Mouse (Mus musculus) kidney, adult 2 months (tissue): ENCODE measurements around the gene Tmx2.

Source experiments
- CTCF ChIP-seq: fragments of 200-500 bp; conservative IDR thresholded peaks from 2 replicates; pipeline ENCODE4 v1.5.1; 2011; ENCODE audit warnings: low read depth, mild to moderate bottlenecking, control low read depth, low read length, moderate library complexity, mixed read lengths; ENCODE audit not compliant: insufficient read depth, insufficient read length
- POLR2A ChIP-seq: fragments of 200-500 bp; IDR thresholded peaks from one replicate; pipeline ENCODE4 v1.6.1; 2011; ENCODE audit warnings: low read depth, low read length, control low read depth

DNA sequence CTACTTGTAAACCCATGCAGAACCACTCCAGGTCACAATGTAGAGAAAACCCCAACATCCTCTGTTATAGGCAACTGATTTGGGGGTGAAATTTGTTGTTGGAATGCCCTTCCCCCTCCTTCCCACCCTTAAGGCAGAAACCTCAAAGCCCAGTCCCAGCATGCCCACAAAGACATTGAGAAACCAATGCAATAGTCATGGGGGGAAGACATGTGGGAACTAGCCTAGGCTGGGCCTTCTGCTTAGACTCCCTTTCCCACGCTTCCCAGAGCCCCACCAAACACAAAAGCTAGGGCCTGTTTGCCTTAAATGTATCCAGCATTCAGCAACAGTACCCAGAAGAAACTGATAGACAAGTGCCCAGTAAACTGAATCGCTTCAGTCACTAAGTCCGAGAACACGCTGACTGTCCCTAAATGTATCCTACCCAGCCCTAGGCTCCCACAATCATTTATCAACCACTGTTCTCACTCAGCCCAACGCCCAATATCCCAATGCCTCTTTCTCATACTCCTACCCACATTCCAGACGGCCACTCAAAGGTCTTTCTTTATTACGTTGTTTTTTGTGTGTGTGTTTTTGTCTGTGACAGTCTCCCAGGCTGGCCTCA, 52.5 kb downstream of the Tmx2 start:
- TF ChIP-seq CTCF (no peak), POLR2A (no peak)
